Mouse (Mus musculus): ENCODE data around the gene Sec1. TPM values are rescaled to one million over a fixed set of nuclear protein-coding genes. Genes with fewer than 3 reads are reported as not detected.
A peak's percentile ranks its signal among the peaks of the same experiment; 100 is the strongest.

The Sec1 gene
- total RNA-seq, 2 experiments from 2014 or later = 1.1 to 1.2 TPM

DNA sequence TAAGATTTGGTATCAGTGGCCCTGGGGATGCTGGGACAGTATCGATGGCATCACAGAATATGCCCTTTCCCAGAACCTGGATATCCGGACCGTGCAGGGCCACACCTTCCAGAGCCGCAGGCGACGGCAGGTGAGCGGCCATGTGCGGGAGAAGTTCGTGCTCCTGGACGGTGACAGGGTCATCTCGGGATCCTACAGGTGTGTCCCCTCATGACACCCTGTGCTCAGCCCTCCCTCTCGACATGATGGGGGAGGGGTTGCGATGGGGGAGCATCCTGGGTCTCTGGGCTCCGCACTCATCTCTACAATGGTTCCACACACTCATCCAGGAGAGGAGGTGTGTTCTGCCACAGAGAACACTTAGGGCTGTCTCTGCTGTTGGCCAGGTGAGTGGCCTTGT lies 29.6 kb upstream of the Sec1 start:
- Histone ChIP-seq H3K4me3 (no peak overlapping the region), H3K27ac (no peak overlapping the region)
- intact Hi-C loops (cut with DNase I) = no loop called here
- no peak for DNase-seq (ENCODE audit: extremely low spot score in 1 of 2, low spot score in 2 of 2)
- no peak for TF ChIP-seq CTCF (IDR thresholded peaks at IDR 0.05)

DNA sequence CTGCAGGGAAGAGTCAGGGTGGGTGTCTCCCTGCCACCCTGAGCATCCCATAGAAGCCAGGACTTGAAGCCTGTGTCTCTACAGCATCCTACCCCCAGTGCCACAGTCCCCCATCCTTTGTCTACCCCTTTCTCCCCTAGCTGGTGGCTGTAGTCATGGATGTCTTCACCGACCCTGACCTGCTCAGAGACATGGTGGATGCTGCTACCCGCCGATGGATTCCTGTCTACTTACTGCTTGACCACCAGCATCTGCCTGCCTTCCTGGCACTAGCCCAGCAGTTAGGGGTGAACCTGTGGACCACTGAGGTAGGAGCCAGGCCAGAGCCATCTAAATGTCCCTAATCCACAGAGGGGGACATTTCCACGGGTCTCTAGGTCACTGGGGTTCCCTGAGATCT lies 29.1 kb upstream of the Sec1 start:
- H3K27ac ChIP-seq = no peak overlapping the region
- intact Hi-C loops (cut with DNase I) = no loop called here
- H3K4me3 ChIP-seq = no peak overlapping the region
- no peak for TF ChIP-seq CTCF (IDR thresholded peaks at IDR 0.05)
- no peak for DNase-seq (ENCODE audit: extremely low spot score in 1 of 2, low spot score in 2 of 2)

DNA sequence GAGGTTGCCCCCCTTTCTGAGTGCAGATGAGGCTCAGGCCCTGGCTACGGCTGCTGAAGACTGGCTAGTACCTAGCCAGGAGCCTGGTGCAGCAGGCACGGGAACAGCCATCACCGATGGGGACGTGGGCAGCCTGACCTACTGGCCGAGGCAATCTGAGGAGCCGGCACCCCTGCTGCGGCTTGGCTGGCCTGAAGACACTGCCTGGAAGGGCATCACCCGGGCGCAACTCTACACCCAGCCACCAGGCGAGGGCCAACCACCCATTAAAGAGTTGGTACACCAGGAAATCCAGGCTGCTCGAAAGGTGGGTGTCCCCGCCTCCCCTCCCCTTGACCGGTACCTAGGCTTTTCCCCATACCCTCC lies 28.1 kb upstream of the Sec1 start:
- peak in 1 of 2 experiments; percentile 6 for DNase-seq (ENCODE audit: extremely low spot score in 1 of 2, low spot score in 2 of 2)
- no peak overlapping the region for H3K27ac ChIP-seq
- intact Hi-C loops (cut with DNase I) = no loop called here
- TF ChIP-seq CTCF (IDR thresholded peaks at IDR 0.05) = no peak; the same call in 1 of the 2 replicates
- no peak overlapping the region for H3K4me3 ChIP-seq

DNA sequence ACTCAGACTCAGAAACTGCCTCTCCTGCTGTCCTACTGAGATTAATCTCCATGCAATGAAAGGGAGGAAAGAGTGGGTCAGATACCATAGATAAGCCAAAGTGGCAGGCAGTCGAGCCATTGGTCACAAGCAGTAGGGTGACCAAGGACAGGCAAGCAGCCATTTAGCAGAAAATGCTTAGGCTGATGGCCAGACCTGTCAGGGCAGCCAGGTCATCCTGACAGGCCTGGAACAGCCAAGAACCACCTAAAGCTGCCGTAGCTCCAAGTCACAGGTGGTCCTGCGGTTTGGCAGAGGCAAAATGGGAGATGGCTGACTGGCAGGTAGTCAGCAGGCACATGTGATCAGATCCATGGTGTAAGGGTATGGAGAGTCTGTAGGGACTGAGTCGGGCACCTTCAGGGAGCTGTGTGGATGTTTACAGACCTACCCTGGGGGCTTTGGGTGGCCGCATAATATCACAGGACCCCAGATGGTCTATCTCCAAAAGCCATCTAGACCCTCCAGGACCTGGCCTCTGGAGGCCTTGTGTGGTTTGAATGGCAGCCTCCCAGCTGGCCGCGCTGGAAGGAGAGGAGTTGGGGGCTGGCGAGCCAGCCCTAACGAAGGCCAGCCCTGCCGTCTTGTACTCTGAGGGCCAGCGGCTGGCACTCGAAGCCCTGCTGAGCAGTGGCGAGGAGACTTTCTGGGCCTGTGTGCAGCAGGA lies 27.6 kb upstream of the Sec1 start:
- intact Hi-C loops (cut with DNase I) = no loop called here
- Histone ChIP-seq H3K27ac (no peak overlapping the region), H3K4me3 (no peak overlapping the region)
- no peak for TF ChIP-seq CTCF (IDR thresholded peaks at IDR 0.05)
- no peak for DNase-seq (ENCODE audit: extremely low spot score in 1 of 2, low spot score in 2 of 2)

DNA sequence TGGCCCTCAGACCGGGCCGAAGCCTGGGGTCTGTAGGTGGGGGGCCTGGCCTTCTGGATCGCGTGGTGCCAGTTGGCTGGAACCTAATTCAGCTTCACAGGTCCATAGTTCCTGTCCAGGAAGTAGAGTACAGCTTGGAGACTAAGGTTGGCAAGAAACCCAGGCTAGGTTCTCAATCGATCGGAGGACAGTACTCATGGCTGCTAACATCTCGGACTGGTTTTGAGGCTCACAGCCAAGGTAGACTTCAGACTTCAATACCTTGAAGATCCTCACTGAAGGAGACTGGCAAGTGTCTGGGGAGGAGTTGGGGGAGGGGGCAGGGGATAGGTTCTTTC lies 27.0 kb upstream of the Sec1 start:
- TF ChIP-seq CTCF (IDR thresholded peaks at IDR 0.05) = no peak
- Histone ChIP-seq H3K4me3 (no peak overlapping the region), H3K27ac (no peak overlapping the region)
- intact Hi-C loops (cut with DNase I) = no loop called here
- DNase-seq (ENCODE audit: extremely low spot score in 1 of 2, low spot score in 2 of 2) = no peak

DNA sequence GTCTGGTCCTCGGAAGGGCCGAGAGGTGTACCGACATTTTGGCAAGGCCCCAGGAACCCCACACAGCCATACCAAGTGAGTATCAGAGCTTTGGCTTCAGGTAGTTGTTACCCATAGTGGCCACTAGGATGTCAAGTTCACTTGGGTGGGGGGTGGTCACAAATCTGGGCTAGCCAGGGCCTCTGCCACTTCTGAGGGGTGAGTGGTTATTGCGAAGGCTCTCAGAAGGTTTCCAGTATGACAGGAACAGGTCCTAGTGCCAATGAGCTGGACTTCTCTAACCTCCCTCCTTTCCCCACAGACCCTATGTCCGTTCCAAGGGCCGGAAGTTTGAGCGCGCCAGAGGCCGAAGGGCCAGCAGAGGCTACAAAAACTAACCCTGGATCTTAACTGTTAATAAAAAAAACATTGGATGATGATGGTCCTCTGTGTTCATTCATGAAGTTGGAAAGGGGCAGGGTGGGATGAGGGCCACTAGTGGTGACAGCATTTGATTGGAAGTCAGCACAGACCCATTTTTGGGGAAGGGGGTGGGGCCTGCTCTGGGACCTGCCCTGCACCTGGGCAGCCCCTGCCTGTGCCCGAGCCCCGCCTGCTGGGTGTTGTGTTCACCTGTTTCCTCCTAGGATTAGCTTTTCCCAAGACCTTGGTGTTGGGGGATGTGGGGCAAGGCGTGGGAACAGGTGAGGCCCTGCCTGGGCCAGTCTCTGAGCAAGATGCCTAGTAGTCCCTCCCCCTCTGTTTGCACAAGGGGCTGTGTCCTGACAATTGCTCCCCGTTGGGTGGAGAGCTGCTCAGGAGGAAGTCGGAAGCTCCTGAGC lies 26.4 kb upstream of the Sec1 start, which contains the start of gene Fam83e:
Gene Fam83e, plus strand, starts transcription at position 800 of the 821 bp plus-strand sequence.
- H3K4me3 ChIP-seq = no peak within 1 kb of the TSS
- intact Hi-C loops (cut with DNase I) = no loop called here
- DNase-seq (ENCODE audit: extremely low spot score in 1 of 2, low spot score in 2 of 2) = peak in 1 of 2 experiments; percentile 7
- TF ChIP-seq CTCF (IDR thresholded peaks at IDR 0.05) = peak; percentile 28
- no peak within 1 kb of the TSS for H3K27ac ChIP-seq

DNA sequence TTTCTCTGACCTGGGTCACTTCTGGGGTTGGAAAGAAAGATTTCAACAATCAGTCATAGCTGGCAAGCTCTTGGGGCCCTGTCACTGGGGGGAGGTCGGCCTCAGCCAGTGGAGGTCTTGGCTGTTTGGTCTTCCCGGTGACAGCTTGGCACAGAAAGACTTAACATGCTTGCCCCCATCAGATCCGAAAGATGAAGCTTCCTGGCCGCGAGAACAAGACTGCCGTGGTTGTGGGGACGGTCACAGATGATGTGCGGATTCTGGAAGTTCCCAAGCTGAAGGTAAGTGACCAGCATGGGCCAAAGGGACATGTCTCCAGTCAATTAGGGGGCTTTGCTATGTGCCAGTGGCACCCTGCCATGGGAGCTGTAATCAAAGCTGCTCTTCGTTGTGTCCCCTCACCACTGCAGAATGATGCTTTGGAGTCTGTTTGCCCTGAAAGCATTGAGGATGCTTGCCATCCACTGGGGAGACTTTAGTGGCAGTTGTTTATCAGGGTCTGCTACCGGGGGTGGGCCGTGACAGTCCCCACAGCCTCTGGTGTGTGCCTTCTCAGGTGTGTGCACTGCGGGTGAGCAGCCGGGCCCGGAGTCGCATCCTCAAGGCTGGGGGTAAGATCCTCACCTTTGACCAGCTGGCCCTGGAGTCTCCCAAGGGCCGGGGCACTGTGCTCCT lies 25.7 kb upstream of the Sec1 start:
- Histone ChIP-seq H3K4me3 (no peak overlapping the region), H3K27ac (no peak overlapping the region)
- peak in 1 of 2 experiments; percentile 9 for DNase-seq (ENCODE audit: extremely low spot score in 1 of 2, low spot score in 2 of 2)
- intact Hi-C loops (cut with DNase I) = no loop called here
- TF ChIP-seq CTCF (IDR thresholded peaks at IDR 0.05) = no peak

DNA sequence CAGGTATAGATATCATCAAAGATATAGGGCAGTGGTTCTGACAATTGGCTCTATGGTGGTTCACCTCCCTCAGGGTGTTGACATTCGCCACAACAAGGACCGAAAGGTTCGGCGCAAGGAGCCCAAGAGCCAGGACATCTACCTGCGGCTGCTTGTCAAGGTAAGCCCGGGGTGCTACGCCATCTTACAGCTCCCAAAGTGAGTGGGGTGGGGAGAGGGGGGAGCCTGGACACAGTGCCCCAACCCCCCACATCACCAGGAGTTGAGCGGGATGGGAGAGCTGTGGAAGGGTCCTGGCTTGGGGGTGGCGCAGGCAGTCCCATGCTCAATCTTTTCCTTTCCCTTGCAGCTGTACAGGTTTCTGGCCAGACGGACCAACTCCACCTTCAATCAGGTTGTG lies 25.0 kb upstream of the Sec1 start:
- intact Hi-C loops (cut with DNase I) = no loop called here
- H3K27ac ChIP-seq = no peak overlapping the region
- DNase-seq (ENCODE audit: extremely low spot score in 1 of 2, low spot score in 2 of 2) = no peak
- TF ChIP-seq CTCF (IDR thresholded peaks at IDR 0.05) = no peak
- peak overlapping the region; percentile 67 for H3K4me3 ChIP-seq

DNA sequence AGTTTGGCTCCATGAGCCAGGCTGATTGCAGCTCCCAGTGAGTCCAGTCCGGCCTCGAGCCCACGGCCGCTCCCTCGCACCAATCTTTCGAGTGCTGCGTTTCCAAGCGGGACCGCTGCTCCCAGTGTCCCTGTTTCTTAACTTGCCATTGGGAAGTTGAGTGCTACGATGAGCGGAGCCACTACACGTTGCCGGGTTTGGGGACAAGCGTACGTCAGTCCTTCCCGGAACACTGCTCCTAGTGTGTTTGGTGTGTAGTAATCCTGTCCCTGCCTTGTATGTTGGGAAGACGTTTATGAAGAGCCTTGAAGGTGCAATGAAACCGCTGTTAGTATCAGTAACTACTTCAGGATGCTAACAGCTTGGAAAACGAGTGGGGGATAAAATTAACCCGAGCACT lies 24.1 kb upstream of the Sec1 start:
- intact Hi-C loops (cut with DNase I) = no loop called here
- DNase-seq (ENCODE audit: extremely low spot score in 1 of 2, low spot score in 2 of 2) = no peak
- H3K27ac ChIP-seq = peak overlapping the region; percentile 98
- TF ChIP-seq CTCF (IDR thresholded peaks at IDR 0.05) = no peak
- peak overlapping the region; percentile 67 for H3K4me3 ChIP-seq

DNA sequence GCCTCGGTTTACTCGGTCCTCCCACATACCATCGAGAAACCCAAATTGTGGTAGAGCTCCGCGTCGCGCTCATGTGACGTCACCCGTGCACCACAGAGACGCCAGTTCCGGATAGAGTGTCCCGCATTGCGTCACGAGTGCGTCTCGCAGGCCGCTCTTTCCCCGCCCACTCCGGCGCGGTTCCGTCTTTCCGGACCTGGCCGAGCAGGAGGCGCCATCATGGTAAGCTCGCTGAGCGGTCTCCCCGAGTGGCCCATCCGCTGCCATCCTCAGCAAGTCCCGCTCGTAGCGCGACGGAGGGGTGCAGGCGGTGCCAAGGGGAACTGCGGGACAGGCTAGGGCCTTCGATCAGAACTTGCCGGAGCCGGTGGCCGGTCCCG lies 23.7 kb upstream of the Sec1 start, which contains the start of gene Sphk2:
Gene Sphk2, minus strand, starts transcription at position 85 of the 380 bp plus-strand sequence.
- no peak; the same call in 1 of the 2 replicates for TF ChIP-seq CTCF (IDR thresholded peaks at IDR 0.05)
- intact Hi-C loops (cut with DNase I) = no loop called here

DNA sequence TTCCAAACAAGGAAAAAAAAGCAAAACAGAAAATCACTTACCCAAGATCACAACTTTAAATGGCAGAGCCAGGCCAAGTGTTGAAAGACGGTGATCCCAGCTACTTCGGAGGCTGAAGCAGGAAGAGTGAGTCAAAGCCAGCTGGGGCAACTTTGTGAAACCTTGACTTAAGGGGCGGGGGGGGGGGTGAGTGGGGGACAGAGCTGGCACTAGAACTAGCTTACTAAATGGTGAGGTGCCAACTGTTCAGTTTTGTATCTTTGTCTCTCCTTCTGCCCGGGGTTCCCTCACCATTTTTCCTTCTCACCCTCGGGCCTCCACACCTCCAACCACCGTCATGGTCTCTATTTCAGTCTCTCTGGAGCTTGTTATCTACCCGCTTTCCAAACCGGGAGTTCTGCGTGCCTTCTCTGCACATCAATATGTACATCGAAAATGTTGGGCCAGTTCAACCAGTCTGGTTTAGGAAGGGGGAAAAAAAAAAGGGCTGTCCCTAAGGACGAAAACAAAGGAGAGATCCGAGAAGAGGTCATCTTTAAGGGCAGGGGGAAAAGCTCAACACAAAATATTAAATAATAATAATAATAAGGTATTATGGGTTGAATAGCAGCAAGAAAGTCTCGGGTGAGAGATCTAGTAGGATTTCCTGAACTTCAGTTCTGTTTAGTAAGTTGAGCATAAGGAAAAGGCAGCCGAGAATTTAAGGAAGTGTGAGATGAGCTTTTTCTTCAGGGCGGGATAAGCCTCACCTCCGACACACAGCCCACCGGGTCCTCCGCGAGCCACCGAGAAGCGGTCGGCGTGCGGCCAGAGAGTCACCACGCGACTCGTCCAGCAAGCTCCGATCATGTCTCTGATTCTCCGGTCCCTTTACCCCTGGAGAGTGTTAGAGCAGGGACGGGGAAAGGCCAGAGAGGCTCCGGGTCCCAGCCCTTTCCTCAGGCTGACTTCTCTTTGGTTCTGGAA lies 23.0 kb upstream of the Sec1 start:
- peak in 1 of 2 experiments; percentile 63 for DNase-seq (ENCODE audit: extremely low spot score in 1 of 2, low spot score in 2 of 2)
- intact Hi-C loops (cut with DNase I) = no loop called here
- Histone ChIP-seq H3K4me3 (peak overlapping the region; percentile 67), H3K27ac (peak overlapping the region; percentile 98)
- no peak for TF ChIP-seq CTCF (IDR thresholded peaks at IDR 0.05)

More for the DNA sequence above, 23.7 kb upstream of the Sec1 start, which contains the start of gene Sphk2:
- Histone ChIP-seq H3K4me3 (peak within 1 kb of the TSS; percentile 67), H3K27ac (peak within 1 kb of the TSS; percentile 98)
- DNase-seq (ENCODE audit: extremely low spot score in 1 of 2, low spot score in 2 of 2) = peak; percentile 98

Measured in left cerebral cortex, adult 2 months (tissue).